Mouse (Mus musculus) heart, embryonic 16.5 days (tissue): ENCODE results near the gene Leng9. TPM values are rescaled to one million over a fixed set of nuclear protein-coding genes. Genes with fewer than 3 reads are reported as not detected.

Experiments
- ATAC-seq: fragments of 200-750 bp; cut with Nextera tagmentation; replicated peaks from 2 replicates; pipeline ENCODE4 v1.8.0; 2017; ENCODE audit warnings: moderate number of reproducible peaks; ENCODE audit not compliant: insufficient read depth, low FRiP score; ENCODE audit errors: extremely low read depth
- H3K27ac ChIP-seq: fragments of 300-500 bp; sonication (generic); 2 replicates; pipeline ENCODE4 v1.5.1; 2014; ENCODE audit warnings: mild to moderate bottlenecking, low read length, control low read depth, moderate library complexity
- H3K27me3 ChIP-seq: fragments of 300-500 bp; sonication (generic); 2 replicates; pipeline ENCODE4 v1.6.1; 2014; ENCODE audit warnings: low read length, mixed read lengths; ENCODE audit not compliant: control insufficient read depth, insufficient read depth
- H3K36me3 ChIP-seq: fragments of 300-500 bp; sonication (generic); 2 replicates; pipeline ENCODE4 v1.6.1; 2014; ENCODE audit not compliant: control insufficient read depth, insufficient read depth
- H3K4me1 ChIP-seq: fragments of 300-500 bp; sonication (generic); 2 replicates; pipeline ENCODE4 v1.6.1; 2014; ENCODE audit warnings: low read length, mixed read lengths; ENCODE audit not compliant: control insufficient read depth, insufficient read depth
- H3K4me2 ChIP-seq: fragments of 300-500 bp; sonication (generic); 2 replicates; pipeline ENCODE4 v1.6.1; 2014; ENCODE audit warnings: low read depth, mild to moderate bottlenecking, control low read depth, low read length
- H3K4me3 ChIP-seq: fragments of 300-500 bp; sonication (generic); 2 replicates; pipeline ENCODE4 v1.5.1; 2014; ENCODE audit warnings: mild to moderate bottlenecking, control low read depth, low read length
- H3K9ac ChIP-seq: fragments of 300-500 bp; sonication (generic); 2 replicates; pipeline ENCODE4 v1.6.1; 2014; ENCODE audit warnings: low read length, control low read depth
- H3K9me3 ChIP-seq: fragments of 300-500 bp; sonication (generic); replicated peaks from 2 replicates; pipeline ENCODE4 v1.6.1; 2016; ENCODE audit warnings: low read length; ENCODE audit not compliant: control insufficient read depth
- WGBS: fragments of 180-500 bp; shearing (Covaris S2); extraction: QIAGEN DNeasy Blood & Tissue Kit; methylation state at CpG from one replicate; pipeline ENCODE4 v1.1.7; 2014; 5-methylcytosine and 5-hydroxymethylcytosine counted together
- polyA plus RNA-seq: library from polyadenylated mRNA; unstranded; fragments of >200 nt; fragmentation: Nextera tagmentation; extraction: Ambion mirVana; gene quantifications from 2 replicates; pipeline ENCODE4 v1.2.1, GENCODE M21; 2015

Leng9 gene
- polyA plus RNA-seq, 1 experiment from 2014 or later, result 3.2 TPM

DNA sequence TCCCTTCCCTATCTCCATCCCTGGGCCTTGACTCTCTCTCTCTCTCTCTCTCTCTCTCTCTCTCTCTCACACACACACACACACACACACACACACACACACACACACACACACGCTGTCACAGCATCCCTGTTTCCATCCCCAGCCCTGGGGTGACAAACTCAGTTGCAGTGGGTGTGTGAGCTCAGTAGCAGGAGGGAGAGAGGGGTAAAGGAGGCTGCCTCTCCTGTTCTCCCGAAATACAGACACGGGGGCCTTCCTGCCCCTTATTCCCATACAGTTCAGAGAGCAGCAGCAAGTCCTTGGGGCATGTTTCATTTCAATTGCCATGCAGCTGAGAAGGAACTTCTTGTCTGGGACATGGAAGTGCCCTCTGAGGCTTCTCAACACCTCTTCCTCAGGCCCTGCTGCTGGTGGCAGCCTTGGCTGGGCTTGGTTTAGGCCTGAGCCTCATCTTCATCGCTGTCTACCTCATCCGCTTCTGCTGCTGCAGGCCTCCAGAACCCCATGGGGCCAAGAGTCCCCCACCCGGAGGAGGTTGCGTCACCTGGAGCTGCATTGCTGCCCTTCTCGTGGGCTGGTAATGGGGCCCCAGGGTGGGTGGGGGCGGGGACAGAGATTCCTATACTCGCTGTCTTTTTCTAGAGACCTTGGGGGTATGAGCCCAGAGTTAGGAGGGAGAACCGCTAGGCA is 28.0 kb downstream of the Leng9 start:
- Histone ChIP-seq H3K4me3 (no peak overlapping the region), H3K4me1 (peaks cover 5% of the 10 kb centered on the region), H3K27ac (no peak overlapping the region), H3K4me2 (no peak overlapping the region), H3K36me3 (no peaks in the 10 kb centered on the region), H3K9me3 (no peaks in the 10 kb centered on the region), H3K9ac (no peak overlapping the region), H3K27me3 (peaks cover 28% of the 10 kb centered on the region)
- 47% methylated on average over 11 of the region's 11 CpGs for WGBS
- no peak for ATAC-seq

- 23% methylated on average over 19 of the region's 19 CpGs for WGBS
- no peak for ATAC-seq
- H3K4me2 ChIP-seq, result peak overlapping the region; percentile 70; the same call in 1 of the 2 replicates
- H3K27me3 ChIP-seq, result peaks cover 28% of the 10 kb centered on the region
- H3K27ac ChIP-seq, result no peak overlapping the region
- no peaks in the 10 kb centered on the region for H3K9me3 ChIP-seq
- peaks cover 5% of the 10 kb centered on the region for H3K4me1 ChIP-seq
- H3K9ac ChIP-seq, result no peak overlapping the region; the same call in 1 of the 2 replicates
- peak overlapping the region; percentile 50 for H3K4me3 ChIP-seq
- H3K36me3 ChIP-seq, result no peaks in the 10 kb centered on the region
Measured at GRCm38 (mm10) chr7:4119976-4120921, 29.9 kb downstream of the Leng9 start.

GRCm38 (mm10) chr7:4119344-4119902 is 30.8 kb downstream of the Leng9 start, which contains the start of gene Ttyh1:
Ttyh1 (plus strand) TSS chr7:4119408.
- no peak within 1 kb of the TSS for H3K27ac ChIP-seq
- H3K27me3 ChIP-seq, result peaks cover 28% of the 10 kb centered on the region
- 0 out of 2 replicates have a peak, but pooled peaks have one; percentile 8 for ATAC-seq
- H3K4me3 ChIP-seq, result peak within 1 kb of the TSS; percentile 50
- WGBS, result 3% methylated on average over 33 of the region's 37 CpGs
- peaks cover 5% of the 10 kb centered on the region for H3K4me1 ChIP-seq
- H3K9ac ChIP-seq, result peak within 1 kb of the TSS; percentile 63
- H3K36me3 ChIP-seq, result no peaks in the 10 kb centered on the region
- H3K4me2 ChIP-seq, result peak within 1 kb of the TSS; percentile 70
- H3K9me3 ChIP-seq, result no peaks in the 10 kb centered on the region

DNA sequence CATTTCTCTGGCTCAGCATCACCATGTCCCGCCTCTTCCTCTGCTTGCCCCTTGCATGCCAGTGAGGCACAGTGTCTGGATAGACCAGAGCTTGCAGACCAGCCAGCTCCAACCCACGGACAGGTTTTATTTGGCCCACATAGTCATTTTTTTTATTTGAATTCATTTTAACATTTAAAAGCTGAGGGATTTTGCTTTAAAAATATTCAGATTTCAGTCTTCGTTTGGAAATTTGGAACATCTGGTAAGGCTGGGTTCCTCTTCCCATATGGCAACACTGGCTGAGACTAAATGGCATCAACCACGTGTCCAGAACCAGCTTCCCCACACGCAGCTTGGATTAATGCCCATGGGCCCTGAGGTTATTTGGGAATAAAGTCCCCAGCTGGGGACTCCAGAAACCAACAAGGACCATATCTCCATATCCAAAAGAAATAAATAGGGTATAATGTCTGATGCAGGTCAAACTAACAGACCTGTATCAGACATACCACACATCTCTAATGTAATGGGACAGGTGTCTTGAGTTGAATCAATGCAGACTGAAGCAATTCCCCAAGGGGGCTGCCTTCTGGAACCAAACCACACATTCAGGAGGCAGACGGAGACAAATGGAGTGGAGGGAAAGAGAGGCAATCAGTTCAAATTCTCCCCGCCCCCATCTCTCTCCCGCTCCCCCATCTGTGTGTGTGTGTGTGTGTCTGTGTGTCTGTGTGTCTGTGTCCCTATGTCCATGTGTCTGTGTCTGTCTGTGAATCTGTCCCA is 32.9 kb downstream of the Leng9 start:
- Histone ChIP-seq H3K27ac (no peak overlapping the region), H3K9me3 (no peaks in the 10 kb centered on the region), H3K27me3 (peaks cover 28% of the 10 kb centered on the region), H3K36me3 (no peaks in the 10 kb centered on the region), H3K4me3 (no peak overlapping the region), H3K4me1 (peaks cover 8% of the 10 kb centered on the region), H3K9ac (no peak overlapping the region), H3K4me2 (no peak overlapping the region)
- WGBS, result 62% methylated on average over 8 of the region's 8 CpGs
- no peak for ATAC-seq

GRCm38 (mm10) chr7:4111766-4112165 is 38.4 kb downstream of the Leng9 start:
- 56% methylated on average over 3 of the region's 3 CpGs for WGBS

DNA sequence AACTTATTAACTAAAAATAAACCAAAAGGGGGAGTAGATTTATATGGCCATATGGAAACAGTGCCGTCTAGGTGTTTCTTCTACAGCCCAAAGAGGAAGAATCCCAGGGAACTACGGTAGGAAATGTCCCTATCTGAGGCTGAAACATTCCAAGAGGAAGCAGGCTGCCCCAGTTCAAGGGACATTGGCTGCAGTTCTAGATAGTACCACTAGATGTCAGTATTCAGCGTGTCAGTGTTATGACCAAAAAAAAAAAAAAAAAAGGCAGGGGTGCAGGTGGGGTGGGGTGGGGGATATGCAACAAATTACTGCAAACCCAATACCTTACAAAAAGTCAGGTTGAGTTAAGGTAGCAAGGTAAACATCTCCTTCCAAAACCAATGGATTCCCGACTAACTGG is 46.8 kb downstream of the Leng9 start:
- H3K9me3 ChIP-seq, result no peaks in the 10 kb centered on the region
- no peaks in the 10 kb centered on the region for H3K27me3 ChIP-seq
- ATAC-seq, result no peak
- no peaks in the 10 kb centered on the region for H3K36me3 ChIP-seq
- H3K4me3 ChIP-seq, result no peak overlapping the region
- no peak overlapping the region for H3K4me2 ChIP-seq
- no peaks in the 10 kb centered on the region for H3K4me1 ChIP-seq
- H3K27ac ChIP-seq, result no peak overlapping the region
- 13% methylated on average over 4 of the region's 4 CpGs for WGBS
- H3K9ac ChIP-seq, result no peak overlapping the region

More at GRCm38 (mm10) chr7:4111766-4112165, 38.4 kb downstream of the Leng9 start:
- H3K9me3 ChIP-seq, result no peaks in the 10 kb centered on the region
- no peak overlapping the region for H3K9ac ChIP-seq
- H3K4me3 ChIP-seq, result no peak overlapping the region
- H3K27me3 ChIP-seq, result no peaks in the 10 kb centered on the region
- ATAC-seq, result no peak
- H3K36me3 ChIP-seq, result no peaks in the 10 kb centered on the region
- H3K4me1 ChIP-seq, result peaks cover 6% of the 10 kb centered on the region; the same call in 1 of the 2 replicates
- no peak overlapping the region for H3K27ac ChIP-seq
- no peak overlapping the region for H3K4me2 ChIP-seq

GRCm38 (mm10) chr7:4101144-4101543 is 49.0 kb downstream of the Leng9 start:
- WGBS, result 68% methylated on average over 5 of the region's 5 CpGs
- H3K9ac ChIP-seq, result no peak overlapping the region
- H3K36me3 ChIP-seq, result no peaks in the 10 kb centered on the region
- H3K27me3 ChIP-seq, result no peaks in the 10 kb centered on the region
- no peak for ATAC-seq
- H3K4me1 ChIP-seq, result no peaks in the 10 kb centered on the region
- no peak overlapping the region for H3K4me3 ChIP-seq
- no peak overlapping the region for H3K4me2 ChIP-seq
- no peaks in the 10 kb centered on the region for H3K9me3 ChIP-seq
- H3K27ac ChIP-seq, result no peak overlapping the region

DNA sequence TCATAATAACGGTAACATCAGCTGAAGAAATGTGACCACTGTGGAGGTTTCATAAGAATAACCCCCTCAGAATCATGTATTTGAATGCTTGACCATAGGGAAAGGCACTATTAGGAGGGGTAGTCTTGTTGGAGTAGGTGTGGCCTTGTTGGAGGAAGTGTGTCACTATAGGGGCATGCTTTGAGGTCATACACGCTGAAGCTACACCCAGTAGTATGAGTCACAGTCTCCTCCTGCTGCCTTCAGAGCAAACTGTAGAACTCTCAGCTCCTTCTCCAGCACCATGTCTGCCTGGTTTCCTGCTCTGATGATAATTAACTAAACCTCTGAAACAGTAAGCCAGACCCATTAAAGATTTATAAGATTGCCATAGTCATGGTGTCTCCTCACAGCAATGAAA is 51.3 kb downstream of the Leng9 start:
- 51% methylated on average over 2 of the region's 2 CpGs for WGBS
- no peak overlapping the region for H3K4me3 ChIP-seq

More for the DNA sequence above, 51.3 kb downstream of the Leng9 start:
- H3K9ac ChIP-seq, result no peak overlapping the region
- no peaks in the 10 kb centered on the region for H3K9me3 ChIP-seq
- no peaks in the 10 kb centered on the region for H3K4me1 ChIP-seq
- ATAC-seq, result no peak
- H3K27me3 ChIP-seq, result no peaks in the 10 kb centered on the region
- H3K4me2 ChIP-seq, result no peak overlapping the region
- no peaks in the 10 kb centered on the region for H3K36me3 ChIP-seq
- no peak overlapping the region for H3K27ac ChIP-seq
